Mouse (Mus musculus) spleen, adult 2 months (tissue): ENCODE results near the gene Rpp14.

Source experiments
- CTCF ChIP-seq: fragments of 200-500 bp; IDR thresholded peaks from 2 replicates; pipeline ENCODE4 v1.5.1; 2011; ENCODE audit warnings: mild to moderate bottlenecking, inconsistent platforms; ENCODE audit not compliant: insufficient read depth, insufficient read length, insufficient replicate concordance; ENCODE audit errors: extremely low read depth
- POLR2A ChIP-seq: fragments of 200-500 bp; IDR thresholded peaks from 2 replicates; pipeline ENCODE4 v1.6.1; 2011; ENCODE audit warnings: low read depth, low read length, inconsistent platforms

GRCm38 (mm10) chr14:8044330-8044729 is 35.8 kb upstream of the Rpp14 start:
- TF ChIP-seq POLR2A (no peak), CTCF (no peak)
